Mouse (Mus musculus) urinary bladder, postnatal 36 days (tissue): ENCODE results near the gene Gpsm1.

Experiments used
- DNase-seq, 2 experiments: peaks; one replicate each; pipeline ENCODE4 v3.0.0; 2022; ENCODE audit warnings: low spot score in 2 of 2, mixed read lengths in 1 of 2

Gene Gpsm1

DNA sequence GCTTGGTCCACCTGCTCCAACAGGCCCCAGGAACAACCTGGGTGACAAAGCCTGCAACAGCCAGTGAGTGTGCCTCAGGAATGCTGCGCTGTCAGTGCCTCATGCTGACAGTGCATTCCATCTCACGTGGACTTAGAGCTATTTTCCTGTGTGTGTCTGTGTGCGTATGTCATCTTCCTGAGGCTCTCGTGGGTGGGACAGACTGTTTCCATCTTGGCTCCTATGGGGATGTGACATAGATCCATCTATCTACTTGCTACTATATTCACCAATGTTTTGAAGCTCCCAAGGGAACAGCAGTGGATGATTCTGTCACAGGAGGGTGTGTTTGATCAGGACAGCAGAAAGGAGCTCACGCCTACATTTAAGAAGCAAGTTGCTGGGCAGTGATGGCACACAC, 3.4 kb upstream of the Gpsm1 start:
- no peak for DNase-seq

DNA sequence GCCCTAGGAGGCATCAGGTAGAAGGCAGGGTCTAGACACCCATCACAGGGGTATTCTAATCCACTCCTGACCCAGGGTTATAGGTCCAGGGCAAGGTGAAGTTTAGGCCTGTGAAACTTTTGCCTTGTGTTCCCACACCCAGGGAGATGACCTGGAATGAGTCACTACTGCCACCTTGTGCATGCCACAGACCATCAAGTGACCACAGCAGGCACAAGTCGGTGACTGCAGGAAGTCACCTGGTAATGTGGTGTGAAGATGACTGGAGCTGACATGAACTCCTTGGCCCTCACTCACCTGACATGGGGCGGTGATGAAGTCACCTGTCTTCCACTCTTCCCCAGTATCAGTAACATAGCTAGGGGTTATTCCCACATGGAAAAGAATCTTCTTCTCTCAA, 2.5 kb upstream of the Gpsm1 start:
- DNase-seq: no peak

DNA sequence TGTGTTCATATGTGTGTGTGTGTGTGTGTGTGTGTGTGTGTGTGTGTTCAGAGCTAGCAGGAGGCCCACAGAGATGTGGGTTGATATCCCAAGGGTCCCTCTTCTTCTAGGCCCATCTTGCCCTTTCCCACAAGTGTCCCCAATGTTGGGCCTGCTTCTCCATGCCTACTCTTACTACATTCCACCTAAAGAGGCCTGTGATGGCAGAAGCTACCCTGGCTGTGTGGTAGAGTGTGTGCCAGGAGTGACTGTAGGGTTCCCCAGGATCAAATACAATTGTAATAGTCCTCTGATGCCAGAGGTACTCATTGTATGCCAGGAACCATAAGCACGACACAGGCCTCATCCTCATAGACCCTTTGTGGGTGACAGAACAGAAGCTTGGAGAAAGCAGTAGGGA, 1.9 kb upstream of the Gpsm1 start:
- no peak for DNase-seq

DNA sequence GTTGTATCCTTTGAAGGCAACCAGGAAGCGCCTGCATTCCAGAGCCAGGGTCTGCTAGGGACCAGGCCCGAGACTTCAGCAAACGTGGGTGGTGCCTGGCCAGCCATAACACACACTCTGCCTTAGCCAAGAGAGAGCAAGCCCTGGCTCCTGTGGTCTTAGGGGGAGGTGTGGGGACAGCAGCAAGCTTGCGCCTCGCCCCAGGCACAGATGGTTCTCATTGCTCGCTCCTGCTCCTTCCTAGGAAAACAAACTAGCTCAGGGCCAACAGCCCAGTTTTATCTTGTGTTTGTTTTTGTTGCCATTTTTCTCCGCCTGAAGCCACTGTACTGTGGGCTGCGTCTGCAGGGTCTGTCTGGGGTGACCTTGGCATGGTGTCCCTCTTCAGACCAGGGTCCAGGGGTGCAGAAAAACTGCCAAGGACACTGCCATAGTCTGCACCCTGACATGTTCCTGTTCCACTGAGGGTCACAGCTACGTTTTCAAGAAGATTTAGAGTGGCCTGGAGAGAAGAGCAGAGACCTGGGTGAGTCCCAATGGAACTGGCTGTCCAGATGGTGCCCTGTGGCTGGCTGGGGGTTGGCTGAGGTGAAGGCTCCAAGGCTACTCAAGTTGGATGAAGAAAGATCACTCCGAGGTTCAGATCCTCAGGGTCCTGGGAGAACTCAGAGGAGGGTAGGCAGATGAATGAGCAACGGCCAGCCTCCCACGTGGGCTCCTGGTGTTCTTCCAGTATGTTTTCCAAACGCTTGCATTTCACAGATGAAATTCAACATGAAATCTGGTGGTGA, 839 bp upstream of the Gpsm1 start:
- peak; percentile 51 to 64 for DNase-seq

DNA sequence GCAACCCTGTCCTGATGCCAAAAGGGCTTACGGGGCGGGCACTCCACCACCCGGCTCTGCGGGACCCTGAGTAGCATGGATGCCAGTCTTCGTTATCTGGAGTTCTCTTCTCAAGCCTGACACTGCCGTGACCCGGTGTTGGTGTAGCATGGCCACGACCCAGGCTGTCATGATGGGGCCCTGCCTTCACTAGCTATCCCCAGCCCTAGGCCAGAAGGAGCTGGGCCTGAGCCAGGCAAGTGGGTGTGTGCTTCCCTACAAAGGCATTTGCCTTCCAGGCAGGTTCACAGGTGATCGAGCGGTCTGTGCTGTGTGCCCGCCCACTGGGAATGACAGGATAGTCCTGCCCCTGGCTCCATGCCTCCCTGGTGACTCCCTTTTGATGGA, 603 bp downstream of the Gpsm1 start:
- DNase-seq: peak; percentile 47 to 54

DNA sequence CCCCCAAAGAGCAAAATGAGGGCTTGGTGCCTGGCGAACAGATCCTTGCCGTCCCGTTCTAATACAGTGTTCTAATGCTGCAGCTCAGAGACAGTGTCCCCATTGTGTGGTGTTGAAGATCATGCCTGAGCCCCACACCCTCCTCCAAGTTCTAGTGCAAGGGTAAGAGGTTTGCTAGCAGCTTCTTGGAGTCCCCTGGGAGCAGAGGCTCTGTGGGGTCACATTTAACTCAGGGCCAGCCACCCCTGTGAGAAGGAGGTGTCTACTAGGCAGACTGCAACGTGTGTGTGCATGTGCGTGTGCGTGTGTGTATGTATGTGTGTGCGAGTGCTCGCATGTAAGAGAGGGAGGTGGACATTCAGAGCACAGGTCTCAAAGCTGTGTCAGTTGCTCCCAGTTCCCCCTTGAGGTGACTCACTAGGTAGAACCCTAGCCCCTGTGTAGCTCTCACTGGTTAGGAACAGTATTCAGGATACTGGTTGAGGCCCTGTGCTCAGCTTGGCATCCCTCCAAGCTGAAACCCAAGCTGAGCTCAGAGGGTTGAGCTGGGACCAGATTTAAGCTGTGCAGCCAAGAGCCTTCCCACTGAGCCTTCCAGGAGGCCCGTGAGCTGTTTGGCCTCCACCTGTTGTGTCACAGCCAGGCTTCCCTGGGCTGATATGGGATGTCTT, 1.4 kb downstream of the Gpsm1 start:
- DNase-seq: no peak

DNA sequence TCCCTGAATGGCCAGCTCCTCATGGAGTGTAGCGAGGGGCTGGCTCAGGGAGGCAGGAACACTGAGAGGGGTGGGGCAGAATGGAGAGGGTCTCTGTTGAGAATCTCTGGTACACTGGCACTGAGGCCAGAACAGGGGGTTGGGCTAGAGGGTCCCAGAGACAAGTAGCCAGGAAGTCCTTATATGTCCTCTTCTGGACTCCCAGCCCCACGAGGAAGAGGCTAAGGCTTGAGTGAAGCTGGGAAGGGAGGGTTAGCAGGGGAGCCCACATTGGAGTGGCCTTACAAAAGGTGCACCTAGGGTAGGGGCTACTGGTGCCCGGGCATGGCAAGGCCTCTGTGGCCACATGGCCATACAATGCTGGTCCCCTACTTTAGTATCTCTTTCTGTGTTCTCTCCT, 2.1 kb downstream of the Gpsm1 start:
- no peak for DNase-seq

DNA sequence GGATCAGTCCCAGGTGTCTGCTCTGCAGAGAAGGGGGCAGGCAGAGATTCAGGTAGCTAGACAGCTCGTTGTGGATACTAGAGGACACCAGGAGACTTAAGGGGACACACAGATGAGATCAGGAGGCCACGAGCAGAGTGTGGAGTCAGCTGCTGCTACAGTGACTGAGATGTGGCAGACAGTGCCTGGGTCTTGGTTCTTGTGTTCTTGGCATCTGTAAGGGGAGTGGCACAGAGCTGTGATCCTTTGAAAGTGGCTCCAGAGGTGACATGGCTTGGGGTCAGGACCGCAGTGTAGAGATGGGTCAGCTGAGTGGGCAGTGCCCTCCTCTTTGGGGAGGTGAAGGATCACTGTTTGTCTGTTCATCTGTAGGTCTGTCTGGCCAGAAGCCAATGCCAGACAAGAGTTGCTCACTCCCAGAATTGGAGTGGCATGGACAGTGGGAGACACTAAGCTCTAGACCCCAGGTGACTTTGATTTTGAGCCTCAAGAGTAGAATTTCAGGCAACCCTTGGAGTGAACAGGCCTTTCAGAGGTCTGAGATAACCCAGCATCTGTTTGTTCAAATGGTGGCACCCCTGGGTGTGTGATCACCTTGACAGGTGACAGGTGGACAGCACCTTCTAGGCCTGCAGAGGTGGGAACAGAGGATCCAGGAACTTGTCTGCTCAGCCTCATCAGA, 2.8 kb downstream of the Gpsm1 start:
- no peak for DNase-seq

DNA sequence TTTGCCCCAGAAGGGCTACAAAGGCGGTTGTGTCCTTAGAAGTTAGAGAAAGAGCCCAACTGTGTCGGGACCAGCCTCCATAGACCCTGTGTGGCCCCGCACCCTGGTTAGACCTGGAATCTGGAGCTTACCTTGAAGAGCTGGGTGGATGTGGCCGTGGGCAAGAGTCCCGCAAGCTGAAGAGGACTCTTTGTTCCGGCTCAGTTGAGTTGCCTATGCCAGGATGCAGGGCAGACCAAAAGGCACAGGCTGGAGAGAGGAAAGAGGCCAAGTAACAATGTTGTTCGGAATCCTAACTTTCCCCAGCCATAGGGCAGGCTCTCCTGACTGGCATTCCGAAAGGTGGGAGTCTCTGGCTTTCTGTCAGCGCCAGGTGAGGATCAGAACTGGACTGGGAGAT, 3.8 kb downstream of the Gpsm1 start:
- DNase-seq: no peak

DNA sequence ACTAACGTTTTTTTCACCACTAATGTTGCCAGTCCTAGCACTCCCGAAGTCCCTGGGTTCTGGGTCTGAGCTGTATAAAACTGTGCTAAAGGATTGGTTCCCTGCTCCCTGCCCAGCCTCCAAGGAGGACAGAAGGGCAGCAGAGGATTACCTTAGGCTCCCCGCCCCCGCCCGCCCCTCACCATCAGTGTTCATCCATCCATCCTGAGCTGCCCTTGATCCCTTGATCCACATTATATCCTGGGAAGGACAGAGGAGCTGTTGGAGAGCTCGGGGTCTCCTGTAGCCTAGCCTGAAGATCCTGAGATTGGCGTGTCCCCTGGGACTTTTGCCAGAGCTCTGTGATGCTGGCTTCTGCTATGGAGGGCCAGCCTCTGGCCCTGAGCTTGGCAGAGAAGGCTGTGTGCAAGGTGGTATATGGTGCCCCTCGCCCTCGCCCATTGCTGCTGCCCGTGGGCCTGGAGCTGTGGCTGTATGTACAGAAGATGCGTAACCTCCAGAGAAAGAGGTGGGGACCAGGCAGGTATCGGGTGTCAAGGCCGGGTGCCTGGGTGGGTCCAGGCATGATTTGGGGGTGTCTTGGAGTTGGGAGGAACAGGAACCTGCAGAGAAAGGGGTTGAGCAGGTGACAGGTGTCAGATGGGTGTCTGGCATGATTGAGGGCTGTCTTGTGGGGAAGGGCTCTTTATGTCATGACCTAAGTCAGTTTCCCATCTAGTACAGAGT, 4.4 kb downstream of the Gpsm1 start:
- no peak for DNase-seq

DNA sequence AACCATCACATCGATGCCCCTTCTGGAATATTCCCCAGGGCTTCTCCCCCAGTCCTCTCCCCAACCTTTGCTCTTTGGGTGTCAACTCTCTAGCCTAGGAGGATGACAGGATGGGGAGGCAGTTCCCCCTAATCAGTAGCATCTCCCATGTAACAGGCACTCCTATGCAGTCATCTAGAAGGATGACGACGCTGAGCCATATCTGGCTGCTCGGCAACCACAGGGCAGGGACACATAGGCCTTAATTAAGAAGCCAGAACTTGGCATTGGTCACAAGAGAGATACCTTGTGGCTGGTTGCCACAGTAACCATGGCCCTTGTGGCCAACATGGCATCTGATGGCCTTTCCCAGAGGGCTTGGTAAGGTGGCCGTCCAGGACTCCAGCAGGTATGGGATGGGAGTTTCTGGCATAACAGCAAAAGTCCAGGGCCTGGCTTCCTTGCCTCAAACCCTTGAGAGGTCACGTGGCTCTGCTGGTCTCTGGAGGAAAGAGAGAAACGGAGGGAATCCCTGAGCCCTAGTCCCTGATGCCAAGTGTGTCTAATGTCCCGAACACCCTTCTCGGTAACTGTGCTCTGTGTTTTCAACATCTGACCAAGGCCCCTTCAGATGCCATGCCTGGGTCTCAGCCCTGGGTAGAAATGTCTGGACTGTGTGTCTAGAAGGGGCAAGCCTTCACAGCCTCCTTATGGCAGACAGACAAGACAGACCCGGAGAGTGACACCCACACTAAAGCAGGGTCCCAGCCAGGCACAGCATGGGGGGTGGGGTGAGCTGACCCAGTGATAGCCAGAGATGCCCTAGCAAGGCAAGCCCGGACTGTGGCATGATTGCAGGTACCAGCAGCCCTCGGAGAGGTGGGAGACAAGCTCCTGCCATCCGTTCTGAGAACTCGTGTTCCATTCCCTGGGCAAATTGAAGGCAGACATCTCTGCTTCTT, 5.2 kb downstream of the Gpsm1 start:
- DNase-seq: no peak

DNA sequence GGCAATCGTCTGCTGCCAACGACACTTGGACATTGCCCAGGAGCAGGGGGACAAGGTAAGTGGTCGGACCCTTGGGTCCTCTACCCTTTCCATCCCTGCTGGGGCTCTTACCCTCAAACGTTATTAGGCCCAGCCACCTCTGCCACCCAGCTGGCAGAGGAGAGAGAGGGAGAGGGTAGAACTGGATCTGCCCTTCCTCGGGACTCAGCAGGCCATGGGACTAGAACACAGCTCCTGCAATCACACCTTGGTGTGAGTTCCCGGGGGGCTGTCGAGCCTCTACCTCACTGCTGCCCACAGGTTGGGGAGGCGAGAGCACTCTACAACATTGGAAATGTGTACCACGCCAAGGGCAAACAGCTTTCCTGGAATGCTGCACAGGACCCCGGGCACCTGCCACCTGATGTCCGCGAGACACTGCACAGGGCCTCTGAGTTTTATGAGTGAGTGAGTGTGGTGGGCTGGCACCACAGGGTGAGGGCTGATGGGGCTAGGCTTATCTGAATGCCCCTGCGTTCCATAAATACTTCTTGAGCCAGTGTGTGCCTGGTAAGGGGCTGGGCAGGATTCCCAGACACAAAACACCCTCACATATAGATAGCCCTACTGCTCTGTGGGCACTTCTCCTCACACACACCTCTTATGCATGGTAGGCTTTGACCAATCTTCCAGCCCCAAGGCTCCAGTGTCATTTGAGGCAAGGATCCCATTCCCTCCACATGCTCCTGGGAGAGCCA, 8.4 kb downstream of the Gpsm1 start:
- no peak for DNase-seq

DNA sequence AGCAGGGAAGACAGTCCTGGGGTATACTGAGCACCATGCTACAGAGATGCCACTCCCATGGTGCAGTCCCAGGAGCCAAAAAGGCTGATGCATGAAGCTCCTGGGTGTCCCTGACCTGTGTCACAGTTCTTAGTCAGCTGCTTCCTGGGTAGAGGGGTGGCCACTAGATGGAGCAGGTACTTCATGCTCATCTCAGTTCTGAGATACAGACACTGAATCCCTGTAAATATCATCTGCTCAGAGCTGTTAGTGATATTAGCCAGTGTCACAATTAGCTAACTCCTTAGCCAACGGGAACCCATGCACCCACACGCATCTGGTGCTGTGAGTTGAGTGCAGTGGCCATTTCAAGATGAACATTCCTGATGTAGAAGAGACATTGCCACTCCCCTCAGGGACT, 9.6 kb downstream of the Gpsm1 start:
- DNase-seq: no peak

DNA sequence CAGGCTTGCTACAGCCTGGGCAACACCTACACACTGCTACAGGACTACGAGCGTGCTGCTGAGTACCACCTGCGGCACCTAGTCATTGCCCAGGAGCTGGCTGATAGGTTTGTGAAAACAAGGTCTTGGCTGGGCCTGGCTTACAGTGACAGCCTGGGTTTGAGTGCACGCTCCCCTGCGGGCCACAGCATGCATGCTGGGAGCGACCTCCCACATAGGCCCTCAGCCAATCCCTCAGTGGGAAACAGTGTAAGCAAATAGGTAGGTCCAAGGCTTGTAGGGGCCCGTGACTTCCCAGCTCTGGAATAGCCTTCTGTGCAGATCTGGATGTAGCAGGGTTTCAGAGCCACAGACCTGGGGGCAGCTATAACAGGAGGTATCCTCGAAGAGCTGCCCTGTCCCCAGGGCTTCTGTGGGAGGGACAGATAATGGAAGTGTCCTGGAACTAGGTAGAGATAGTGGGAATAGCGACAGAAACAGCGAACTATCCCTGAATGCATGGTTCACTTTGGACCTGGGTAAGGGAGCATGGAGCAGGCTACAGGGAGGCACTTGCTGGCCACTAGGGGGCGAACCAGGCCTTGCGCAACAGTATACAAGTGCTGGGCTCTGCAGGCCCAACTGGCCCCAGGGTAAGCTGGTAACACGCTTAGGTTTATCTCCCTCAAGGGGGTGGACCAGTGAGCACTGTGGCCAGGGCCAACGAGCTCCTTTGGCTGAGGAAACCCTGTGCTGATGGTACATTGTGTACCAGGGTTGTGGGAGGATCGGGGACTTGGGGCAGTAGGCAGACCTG, 10.3 kb downstream of the Gpsm1 start:
- peak in 1 of 2 experiments; percentile 65 for DNase-seq

DNA sequence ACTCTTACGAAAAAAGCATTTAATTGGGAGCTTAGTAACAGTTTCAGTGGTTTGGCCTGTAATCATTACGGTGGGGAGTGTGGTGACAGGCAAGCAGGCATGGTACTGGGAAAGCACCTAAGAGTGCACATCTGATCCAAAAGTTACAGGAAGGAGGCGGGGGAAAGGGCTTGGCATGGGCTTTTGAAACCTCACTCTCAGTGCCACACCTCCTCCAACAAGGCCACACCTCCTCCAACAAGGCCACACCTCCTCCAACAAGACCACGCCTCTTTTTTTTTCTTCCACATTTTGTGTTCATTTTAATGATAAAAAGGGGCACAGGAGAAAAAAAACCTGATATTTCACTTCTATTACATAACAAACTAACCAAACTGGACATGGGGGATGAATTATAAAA, 12.5 kb downstream of the Gpsm1 start:
- no peak for DNase-seq

DNA sequence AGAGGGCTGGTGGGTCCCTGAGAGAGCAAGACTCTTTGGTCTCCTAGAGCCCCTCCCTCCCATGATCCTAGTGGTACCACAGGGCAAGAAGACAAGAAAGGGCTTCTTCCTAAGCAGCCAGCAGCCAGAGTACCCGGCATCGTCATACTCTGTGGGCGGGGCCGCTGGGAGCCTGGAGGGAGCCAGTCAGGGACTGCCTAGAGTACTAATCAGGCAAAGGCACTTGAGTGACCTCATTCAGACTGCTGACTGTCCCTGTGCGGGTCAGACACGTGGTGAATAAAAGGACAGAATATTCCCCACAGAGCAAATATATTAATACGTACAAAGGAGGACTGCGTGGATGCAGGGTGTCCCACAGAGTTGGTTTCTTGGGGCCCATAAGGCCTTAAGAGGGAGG, 14.1 kb downstream of the Gpsm1 start:
- DNase-seq: no peak

DNA sequence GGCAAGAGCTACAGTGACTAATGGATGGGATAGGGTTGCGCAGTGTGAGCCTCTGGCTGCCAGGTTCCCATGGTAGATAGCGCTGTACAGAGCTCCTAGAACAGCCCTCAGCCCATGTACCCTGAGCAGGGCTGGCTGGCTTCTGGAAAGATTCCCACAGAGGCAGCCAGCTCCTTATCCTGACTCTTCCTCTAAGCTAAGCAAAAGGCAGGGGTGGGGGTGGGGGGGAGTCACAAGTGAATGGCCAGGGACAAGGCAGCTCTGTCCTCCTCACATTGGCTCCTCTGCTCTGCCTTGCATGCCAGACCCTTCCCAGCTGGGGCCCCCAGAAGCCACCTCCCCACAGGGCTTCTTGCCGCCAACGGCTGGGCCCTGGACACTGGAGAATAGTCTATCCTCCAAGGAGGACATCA, 14.7 kb downstream of the Gpsm1 start:
- DNase-seq: no peak

DNA sequence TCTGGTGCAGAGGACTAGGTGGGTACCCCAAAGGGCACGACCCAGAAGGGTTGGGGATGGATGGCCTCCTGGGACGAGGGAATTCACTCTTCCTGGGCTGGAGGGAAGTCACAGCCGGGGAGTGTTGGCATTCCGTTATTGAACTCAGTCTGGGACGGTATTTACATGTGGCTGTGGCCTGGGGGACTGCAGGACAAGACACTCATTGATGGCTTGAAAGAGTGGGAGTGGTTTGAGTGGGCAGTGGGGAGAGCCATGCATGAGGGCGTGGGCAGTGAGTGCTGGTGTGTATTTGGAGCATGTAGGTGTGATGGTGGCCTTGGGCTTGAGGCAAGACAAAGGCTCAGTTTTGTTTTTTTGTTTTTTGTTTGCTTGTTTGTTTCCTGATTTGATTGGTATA, 15.4 kb downstream of the Gpsm1 start:
- DNase-seq: no peak

DNA sequence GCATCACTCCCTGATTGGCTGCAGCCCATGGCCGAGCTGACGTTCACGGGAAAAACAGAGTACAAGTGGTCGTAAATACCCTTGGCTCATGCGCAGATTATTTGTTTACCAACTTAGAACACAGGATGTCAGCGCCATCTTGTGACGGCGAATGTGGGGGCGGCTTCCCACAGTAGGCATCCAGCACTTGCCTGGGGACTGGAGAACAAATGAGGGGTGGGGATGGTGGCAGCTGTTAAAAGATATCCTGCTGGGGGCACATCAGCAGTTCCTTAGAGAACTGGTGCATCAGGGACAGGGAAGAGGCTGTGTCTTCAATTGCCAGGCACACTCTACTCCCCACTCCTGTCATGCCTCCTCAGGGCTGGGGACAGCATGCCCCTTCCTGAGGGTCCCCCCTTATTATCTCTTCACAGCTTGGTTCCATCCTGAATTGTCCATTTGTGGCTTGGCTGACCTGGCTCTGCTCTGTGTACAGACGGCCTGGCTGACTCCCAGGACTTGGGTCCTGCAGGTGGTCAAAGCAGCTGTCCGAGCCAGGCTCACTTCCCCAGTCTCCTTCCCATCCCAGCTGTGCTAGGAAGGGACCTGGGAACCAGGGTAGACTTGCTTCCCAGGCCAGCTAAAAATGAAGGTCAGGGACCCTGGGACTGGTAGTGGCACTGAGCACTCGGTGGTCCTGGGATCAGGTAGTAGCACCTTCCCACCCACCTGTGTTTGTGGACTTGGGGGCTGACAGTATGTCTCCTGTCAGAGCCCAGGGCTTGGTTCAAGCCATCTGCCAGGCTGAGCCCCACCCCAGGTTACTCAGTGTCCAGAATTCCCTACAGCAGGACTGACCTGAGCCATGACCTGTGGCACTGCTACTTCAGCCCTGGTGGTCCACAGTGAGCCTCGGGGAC, 23.2 kb downstream of the Gpsm1 start:
- no peak for DNase-seq
